Mouse (Mus musculus) bone marrow, adult 2 months (tissue): ENCODE results near the gene Polr2b.

Source experiments
- CTCF ChIP-seq: fragments of 200-500 bp; IDR thresholded peaks from 2 replicates; pipeline ENCODE4 v1.5.1; 2011; ENCODE audit warnings: low read length, control low read depth; ENCODE audit not compliant: control insufficient read depth, insufficient read depth
- POLR2A ChIP-seq: fragments of 200-500 bp; IDR thresholded peaks from 2 replicates; pipeline ENCODE4 v1.6.1; 2011; ENCODE audit warnings: low read depth, mild to moderate bottlenecking, control low read depth, low read length, borderline replicate concordance; ENCODE audit not compliant: control insufficient read depth

- TF ChIP-seq POLR2A, result no peak
- no peak for TF ChIP-seq CTCF
Observed at GRCm38 (mm10) chr5:77366313-77366712, 56.4 kb downstream of the Polr2b start.
